Mouse (Mus musculus): ENCODE results near the gene Zfp655.
A peak's percentile ranks its signal among the peaks of the same experiment; 100 is the strongest.
"Not testable (repeated sequence)": the region's sequence is repeated elsewhere in the genome, so short reads cannot be mapped to it uniquely, and the experiment has no call there.

Gene Zfp655

DNA sequence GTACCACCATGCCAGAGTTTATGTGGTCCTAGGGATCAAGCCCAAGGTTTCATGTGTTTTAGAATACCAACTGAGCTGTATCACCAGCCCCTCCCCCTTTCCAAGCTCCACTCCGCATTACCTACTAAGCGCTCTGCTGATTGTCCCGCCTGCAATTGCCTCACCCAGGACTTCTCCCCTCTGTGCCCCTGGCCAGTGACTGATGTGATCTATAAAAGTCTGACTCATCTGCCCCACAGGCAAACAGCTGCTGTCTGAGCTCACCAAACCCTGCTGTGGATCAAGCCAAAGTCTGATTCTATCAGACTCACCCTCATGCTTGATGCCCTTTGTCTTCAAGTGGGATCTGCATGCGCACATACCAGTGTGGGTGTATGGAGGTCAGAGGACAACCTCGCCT, 8.7 kb upstream of the Zfp655 start:
- DNase-seq (ENCODE audit: low spot score in 2 of 2) = no peak

DNA sequence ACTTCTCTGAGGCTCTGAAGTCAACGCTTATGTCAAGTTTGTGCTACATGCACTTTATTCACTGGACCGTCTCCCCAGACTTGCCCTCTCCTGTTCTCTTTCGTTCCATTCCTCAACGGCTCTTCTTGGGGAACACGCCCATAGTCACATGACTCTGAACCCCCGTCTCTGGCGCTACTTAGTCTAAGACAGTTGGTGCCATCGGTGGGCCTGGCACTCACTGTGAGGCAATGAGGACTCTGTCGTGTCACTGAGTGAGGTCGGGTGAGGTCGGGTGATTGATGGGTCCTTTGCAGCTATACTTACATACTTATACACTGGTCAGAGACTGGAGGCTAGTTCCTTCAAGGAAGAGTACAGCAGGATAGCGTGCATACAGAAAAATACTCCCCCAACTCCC, 8.1 kb upstream of the Zfp655 start:
- DNase-seq (ENCODE audit: low spot score in 2 of 2) = no peak

DNA sequence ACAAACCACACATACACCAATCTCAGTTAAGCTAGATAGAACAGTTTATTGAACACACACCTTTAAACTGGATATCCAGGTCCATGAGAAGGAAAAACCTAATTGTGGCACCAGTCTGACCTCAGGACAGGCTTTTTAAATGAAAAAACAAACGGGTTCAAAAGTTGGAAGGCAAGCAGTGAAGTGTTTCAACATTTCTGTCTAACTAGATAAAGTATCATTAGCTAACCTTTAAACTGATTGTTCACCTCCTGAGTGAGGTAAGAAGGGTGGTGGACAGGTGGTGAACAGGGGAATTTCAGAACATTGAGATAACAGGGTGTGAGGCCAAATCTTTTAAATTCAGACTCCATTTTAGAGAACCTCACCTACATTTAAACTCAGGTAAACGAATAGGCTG, 5.1 kb upstream of the Zfp655 start:
- DNase-seq (ENCODE audit: low spot score in 2 of 2) = no peak

DNA sequence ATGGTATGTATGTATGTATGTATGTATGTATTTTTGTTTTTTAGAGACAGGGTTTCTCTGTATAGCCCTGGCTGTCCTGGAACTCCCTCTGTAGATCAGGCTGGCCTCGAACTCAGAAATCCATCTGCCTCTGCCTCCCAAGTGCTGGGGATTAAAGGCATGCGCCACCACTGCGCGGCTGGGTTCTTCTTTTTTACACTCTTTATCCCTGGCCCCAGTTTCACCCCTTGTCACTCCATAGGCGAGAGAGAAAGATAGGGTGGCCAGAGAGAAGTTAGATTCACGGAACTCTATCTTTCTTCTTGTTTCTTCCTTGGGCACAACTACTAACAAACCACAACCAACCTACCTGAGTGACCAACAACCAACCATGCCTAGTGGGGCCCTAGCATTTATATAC, 2.2 kb upstream of the Zfp655 start:
- DNase-seq (ENCODE audit: low spot score in 2 of 2) = not testable (repeated sequence)

DNA sequence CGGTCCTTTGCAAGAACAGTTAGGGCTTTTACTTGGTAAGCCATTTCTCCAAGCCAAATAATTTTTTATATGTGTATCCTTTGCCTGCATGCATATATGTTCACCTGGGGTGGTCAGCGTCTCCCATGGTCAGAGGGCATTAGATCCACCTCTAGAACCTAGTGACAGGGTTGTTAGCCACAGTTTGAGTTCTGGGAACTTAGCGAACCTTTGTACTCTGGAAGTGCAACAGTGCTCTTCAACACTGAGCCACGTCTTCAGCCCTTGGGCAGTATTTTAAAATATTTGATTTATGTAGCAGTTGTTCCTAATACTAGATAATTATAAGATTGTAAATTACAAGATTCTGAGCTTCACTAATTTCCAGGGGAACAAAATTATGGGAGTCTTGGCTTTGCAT, 874 bp upstream of the Zfp655 start:
- DNase-seq (ENCODE audit: low spot score in 2 of 2) = no peak

DNA sequence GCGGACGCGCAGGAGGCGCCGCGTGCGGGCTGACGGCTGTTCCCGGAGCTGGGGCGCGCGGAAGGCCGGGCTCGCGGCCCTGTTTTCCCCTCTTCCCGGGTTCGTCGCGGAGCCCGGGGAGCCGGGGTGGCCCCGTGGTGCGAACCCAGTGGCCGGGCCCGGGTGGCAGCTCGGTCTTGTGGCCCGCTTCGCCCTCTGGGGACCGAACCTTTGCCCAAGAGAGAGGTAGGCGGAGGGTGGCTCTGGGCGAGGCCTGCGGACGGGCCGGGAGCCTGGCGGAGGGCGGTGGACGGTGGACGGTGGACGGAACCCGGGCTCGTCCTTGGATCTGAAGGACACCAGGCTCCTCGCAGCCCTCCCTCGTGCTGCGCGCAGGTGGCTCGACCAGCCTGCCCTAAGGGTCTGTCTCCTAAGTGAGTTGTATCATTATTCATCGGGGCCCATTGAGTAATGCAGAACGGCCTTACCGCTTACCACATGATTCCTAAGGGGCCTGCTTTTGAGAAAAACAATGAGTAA, 437 bp downstream of the Zfp655 start:
- DNase-seq (ENCODE audit: low spot score in 2 of 2) = no peak

DNA sequence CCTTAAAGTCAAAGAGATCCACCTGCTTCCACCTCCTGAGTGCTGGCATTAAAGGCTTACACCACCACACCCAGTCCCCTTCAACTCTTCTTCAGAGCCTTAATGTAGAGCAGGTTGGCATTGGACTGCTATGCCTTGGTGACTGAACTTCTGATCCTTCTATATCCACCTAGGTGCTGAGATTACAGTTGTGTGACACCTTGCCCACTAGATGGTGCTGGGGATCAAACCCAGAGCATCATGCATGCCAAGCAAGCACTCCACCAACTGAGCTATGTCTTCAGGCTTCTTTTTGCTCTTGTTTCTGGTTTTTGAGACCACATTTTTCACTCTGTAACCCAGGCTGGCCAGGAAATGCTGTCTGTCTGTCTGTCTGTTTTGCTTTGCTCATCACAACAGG, 3.1 kb downstream of the Zfp655 start:
- peak in 1 of 2 experiments; percentile 33 for DNase-seq (ENCODE audit: low spot score in 2 of 2)

DNA sequence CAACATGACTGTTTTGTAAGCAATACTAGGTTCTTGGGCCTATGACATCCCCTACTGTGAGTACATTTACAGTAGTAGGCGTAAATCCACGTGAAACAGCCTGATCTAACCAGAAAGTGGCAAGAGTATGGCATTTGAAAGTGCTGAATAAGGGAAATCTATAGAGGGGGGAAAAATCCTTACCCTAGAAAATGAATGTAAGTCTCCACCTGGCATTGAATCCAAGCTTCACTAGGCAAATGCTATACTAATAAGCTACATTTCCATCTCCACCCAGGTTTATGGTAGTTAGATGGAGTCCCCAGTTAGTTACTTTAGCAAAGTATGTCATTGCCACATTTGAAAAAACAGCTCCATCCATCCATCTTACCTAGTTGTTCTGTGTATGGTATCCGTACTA, 18.0 kb downstream of the Zfp655 start:
- no peak for DNase-seq (ENCODE audit: low spot score in 2 of 2)

DNA sequence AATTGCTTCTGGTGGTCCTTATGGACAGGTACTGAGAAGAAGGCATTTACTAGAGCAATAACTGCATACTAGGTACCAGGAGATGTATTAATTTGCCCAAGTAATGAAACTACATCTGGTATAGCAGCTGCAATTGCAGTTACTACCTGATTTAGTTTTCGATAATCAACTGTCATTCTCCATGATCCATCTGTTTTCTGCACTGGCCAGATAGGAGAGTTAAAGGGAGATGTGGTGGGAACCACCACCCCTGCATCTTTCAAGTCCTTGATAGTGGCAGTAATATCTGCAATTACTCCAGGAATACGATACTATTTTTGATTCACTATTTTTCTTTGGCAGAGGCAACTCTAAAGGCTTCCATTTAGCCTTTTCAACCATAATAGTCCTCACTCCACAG, 42.1 kb downstream of the Zfp655 start:
- DNase-seq (ENCODE audit: low spot score in 2 of 2) = not testable (repeated sequence)

DNA sequence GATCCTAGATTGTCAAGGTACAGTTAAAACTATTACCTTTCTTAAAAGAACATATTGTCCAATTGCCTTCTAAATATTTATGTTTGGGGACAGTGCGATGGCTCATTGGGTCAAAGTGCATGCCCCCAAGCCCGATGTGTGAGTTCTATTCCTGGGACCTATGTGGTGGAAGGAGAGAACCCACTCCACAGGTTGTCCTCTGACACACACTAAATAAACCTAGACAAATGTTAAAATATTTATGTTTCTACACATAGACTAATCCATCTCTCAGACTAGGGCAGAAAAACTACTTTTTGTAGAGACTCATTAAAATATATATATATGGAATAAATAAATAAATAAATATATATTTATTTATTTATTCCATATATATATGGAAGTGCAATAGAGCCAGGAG, 48.4 kb downstream of the Zfp655 start:
- DNase-seq (ENCODE audit: low spot score in 2 of 2) = no peak

DNA sequence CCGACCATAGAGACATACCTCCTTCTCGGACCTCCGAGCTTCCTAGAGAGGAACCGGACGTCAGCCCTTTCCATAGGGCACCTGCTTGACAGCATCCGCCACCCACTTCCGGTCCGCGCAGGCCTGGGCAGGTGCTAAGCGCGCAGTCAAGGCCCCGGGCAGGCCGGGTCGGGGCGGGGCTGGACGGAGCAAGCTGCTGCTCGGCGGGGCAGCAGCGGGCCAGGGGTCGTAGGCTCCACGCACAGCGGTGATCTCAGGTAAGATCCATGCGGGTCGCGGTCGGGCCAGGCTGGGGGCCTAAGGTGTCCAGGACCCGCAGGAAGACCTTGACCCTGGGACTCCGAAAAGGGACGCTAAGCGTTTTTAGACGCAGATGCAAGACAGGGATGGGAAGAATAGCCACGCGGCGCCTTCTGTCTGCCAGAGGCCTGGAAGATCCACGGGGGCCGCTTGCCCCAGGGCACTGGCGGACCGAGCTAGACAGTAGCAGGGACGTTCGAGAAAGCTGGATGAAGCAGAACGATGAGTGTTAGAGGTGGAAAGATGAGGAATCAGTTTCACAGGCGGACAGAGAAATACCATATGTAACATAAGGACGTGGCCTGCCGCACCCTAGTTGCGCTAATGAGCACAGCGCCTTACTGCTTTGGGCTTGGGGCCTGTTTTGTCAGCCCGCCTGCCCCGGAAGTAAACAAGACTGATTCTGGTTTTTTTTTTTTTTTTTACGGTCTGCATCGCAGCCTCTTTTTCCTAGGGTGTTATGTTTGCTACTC, 49.0 kb downstream of the Zfp655 start, which contains the start of gene Zscan25:
Zscan25 (plus strand) TSS at position 130 of the 773 bp plus-strand sequence.
- DNase-seq (ENCODE audit: low spot score in 2 of 2) = peak; percentile 75 to 86

DNA sequence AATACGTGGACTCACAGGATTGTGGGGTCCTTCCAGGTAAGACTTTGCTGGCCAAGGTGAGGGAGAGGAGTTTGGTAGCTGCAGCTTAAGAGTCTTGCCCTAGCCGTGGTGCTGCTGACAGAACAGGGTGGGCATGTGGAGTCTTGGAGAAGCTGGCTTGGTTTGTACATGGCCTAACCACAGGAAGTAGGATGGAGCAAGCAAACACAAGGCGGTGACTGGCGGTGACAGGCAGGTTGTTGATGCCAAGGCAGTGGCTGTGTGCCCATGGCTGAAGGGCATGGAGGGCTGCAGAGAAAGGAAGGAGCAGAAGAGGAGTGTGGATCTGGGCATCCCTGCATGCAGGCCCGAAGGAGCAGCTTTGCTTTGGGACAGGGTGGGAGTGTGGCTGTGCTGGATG, 56.9 kb downstream of the Zfp655 start:
- no peak for DNase-seq (ENCODE audit: low spot score in 2 of 2)

DNA sequence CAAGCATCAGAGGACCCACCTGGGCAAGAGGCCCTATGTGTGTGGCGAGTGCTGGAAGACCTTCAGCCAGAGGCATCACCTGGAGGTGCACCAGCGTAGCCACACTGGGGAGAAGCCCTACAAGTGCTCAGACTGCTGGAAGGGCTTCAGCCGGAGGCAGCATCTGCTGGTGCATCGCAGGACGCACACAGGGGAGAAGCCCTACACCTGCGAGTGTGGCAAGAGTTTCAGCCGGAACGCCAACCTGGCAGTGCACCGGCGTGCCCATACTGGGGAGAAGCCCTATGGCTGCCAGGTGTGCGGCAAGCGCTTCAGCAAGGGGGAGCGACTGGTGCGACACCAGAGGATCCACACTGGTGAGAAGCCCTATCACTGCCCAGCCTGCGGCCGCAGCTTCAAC, 59.2 kb downstream of the Zfp655 start:
- DNase-seq (ENCODE audit: low spot score in 2 of 2) = no peak

DNA sequence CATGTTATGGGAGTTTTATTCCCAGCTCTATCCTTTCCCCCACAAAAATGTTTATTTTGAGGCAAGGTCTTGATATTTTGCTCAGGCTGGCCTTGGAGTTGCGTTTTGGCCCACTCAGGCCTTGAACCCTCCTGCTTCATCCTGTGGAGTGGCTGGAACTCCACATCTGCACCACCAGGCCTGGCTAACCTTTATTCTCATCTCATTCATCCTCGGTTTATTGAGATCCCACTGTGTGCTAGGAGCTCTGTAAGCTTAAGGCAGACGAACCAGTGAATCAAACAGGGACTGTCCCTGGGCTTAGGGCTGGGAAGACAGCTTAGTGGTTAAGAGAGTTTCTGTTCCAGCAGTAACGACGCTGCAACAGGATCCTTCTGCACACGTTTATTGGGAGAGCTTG, 60.9 kb downstream of the Zfp655 start:
- DNase-seq (ENCODE audit: low spot score in 2 of 2) = no peak
